Mouse (Mus musculus) lung, embryonic 14.5 days (tissue): ENCODE measurements around the gene Plekhg3. TPM values are rescaled to one million over a fixed set of nuclear protein-coding genes. Genes with fewer than 3 reads are reported as not detected.
A peak's percentile ranks its signal among the peaks of the same experiment; 100 is the strongest.

Experiments used
- ATAC-seq: fragments of 200-750 bp; cut with Nextera tagmentation; 2 replicates; pipeline ENCODE4 v1.8.0; 2017; ENCODE audit warnings: mild to moderate bottlenecking, moderate TSS enrichment, moderate library complexity; ENCODE audit not compliant: insufficient read depth
- DNase-seq: peaks from one replicate; pipeline ENCODE4 v3.0.0-alpha.2; 2015
- H3K27ac ChIP-seq: fragments of 300-500 bp; sonication (generic); 2 replicates; pipeline ENCODE4 v1.5.1; 2014; ENCODE audit warnings: low read depth, mild to moderate bottlenecking, moderate library complexity
- H3K27me3 ChIP-seq: fragments of 300-500 bp; sonication (generic); 2 replicates; pipeline ENCODE4 v1.6.1; 2014; ENCODE audit warnings: low read length, control low read depth; ENCODE audit not compliant: insufficient read depth
- H3K36me3 ChIP-seq: fragments of 300-500 bp; sonication (generic); 2 replicates; pipeline ENCODE4 v1.6.1; 2014; ENCODE audit warnings: control low read depth; ENCODE audit not compliant: insufficient read depth
- H3K4me1 ChIP-seq: fragments of 300-500 bp; sonication (generic); 2 replicates; pipeline ENCODE4 v1.6.1; 2014; ENCODE audit warnings: antibody characterized with exemption, control low read depth; ENCODE audit not compliant: insufficient read depth
- H3K4me2 ChIP-seq: fragments of 300-500 bp; sonication (generic); 2 replicates; pipeline ENCODE4 v1.6.1; 2014; ENCODE audit warnings: mild to moderate bottlenecking
- H3K4me3 ChIP-seq: fragments of 300-500 bp; sonication (generic); 2 replicates; pipeline ENCODE4 v1.5.1; 2014; ENCODE audit warnings: low read depth, low read length
- H3K9ac ChIP-seq: fragments of 300-500 bp; sonication (generic); 2 replicates; pipeline ENCODE4 v1.6.1; 2014
- H3K9me3 ChIP-seq: fragments of 300-500 bp; sonication (generic); 2 replicates; pipeline ENCODE4 v1.6.1; 2016; ENCODE audit warnings: low read depth, low read length, control low read depth
- CTCF ChIP-seq: IDR thresholded peaks from 2 replicates; pipeline ENCODE4 v1.5.1; 2016; ENCODE audit warnings: antibody characterized with exemption, low read depth
- WGBS: fragments of 180-500 bp; shearing (Covaris S2); extraction: QIAGEN DNeasy Blood & Tissue Kit; methylation state at CpG from one replicate; pipeline ENCODE4 v1.1.7; 2014; 5-methylcytosine and 5-hydroxymethylcytosine counted together
- polyA plus RNA-seq: library from polyadenylated mRNA; unstranded; fragments of >200 nt; fragmentation: Nextera tagmentation; extraction: Ambion mirVana; gene quantifications from 2 replicates; pipeline ENCODE4 v1.2.1, GENCODE M21; 2014

Plekhg3 gene
- polyA plus RNA-seq, 1 experiment from 2014 or later, result 9.0 TPM

DNA sequence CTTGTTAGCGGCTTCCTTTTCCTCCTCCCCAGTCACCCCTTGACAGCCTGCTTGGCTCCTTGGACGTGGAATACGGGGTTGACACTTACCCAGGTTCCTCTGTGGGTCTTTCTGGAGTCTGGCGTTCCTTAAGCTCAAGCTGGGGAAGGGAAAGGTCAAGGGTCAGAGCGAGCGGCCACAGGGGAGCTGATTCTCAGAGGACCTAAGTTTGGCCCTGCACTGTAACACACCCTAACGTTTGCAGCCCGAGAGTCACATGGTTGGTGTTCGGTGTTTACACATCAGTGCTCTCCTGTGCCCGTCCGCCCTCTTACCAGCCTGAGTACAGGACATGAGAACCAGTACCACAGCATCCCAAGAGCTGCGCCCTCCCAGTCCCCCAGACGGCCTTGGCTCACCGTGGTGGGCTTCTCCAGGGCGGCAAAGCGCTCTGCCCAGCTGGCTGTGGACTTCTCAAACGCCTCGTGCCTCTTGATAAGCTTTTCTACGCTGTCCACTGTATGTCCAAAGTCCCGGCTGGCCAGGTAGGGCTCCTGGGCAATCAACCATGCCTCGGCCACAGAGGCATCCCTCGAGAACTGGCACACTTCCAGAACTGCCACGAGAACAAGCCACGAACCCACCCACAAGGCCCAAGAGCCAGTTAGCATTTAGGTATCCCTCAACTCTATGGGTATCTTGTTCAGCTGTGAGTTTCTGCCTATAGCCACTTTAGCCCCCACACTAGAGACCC lies 67.7 kb downstream of the Plekhg3 start:
- H3K36me3 ChIP-seq, result no peaks in the 10 kb centered on the region
- H3K9ac ChIP-seq, result no peak overlapping the region
- no peaks in the 10 kb centered on the region for H3K27me3 ChIP-seq
- ATAC-seq (no peak), DNase-seq (no peak)
- no peak overlapping the region for H3K27ac ChIP-seq
- H3K9me3 ChIP-seq, result no peaks in the 10 kb centered on the region
- peaks cover 14% of the 10 kb centered on the region for H3K4me1 ChIP-seq
- no peak for TF ChIP-seq CTCF
- WGBS, result 61% methylated on average over 24 of the region's 24 CpGs
- no peak overlapping the region for H3K4me3 ChIP-seq
- H3K4me2 ChIP-seq, result no peak overlapping the region

DNA sequence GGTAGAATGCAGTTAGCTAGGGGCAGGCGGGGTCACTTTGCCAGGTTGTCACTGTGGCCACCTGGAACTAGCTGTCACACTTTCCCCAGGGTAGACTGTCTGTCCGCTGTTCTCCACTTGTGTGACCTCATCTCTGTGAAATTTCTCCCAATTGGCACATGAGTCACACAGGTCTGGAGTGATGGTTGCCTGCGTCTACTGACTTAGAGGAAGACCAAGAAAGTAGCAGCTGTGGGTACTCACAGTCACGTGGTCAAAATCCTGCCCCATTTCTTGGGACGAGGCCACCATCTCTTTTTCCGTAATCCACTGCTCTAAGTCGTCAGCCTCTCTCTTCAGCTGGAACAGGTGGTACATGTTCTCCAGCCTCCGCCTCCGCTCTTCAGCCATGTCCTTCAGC lies 73.1 kb downstream of the Plekhg3 start:
- no peak overlapping the region for H3K9ac ChIP-seq
- H3K4me1 ChIP-seq, result no peaks in the 10 kb centered on the region
- peak; percentile 50; the same call in 1 of the 2 replicates for ATAC-seq
- no peak overlapping the region for H3K4me2 ChIP-seq
- no peaks in the 10 kb centered on the region for H3K9me3 ChIP-seq
- H3K4me3 ChIP-seq, result no peak overlapping the region
- no peaks in the 10 kb centered on the region for H3K27me3 ChIP-seq
- no peak for TF ChIP-seq CTCF
- H3K36me3 ChIP-seq, result no peaks in the 10 kb centered on the region
- DNase-seq, result peak; percentile 35
- H3K27ac ChIP-seq, result no peak overlapping the region
- WGBS, result 61% methylated on average over 9 of the region's 9 CpGs

DNA sequence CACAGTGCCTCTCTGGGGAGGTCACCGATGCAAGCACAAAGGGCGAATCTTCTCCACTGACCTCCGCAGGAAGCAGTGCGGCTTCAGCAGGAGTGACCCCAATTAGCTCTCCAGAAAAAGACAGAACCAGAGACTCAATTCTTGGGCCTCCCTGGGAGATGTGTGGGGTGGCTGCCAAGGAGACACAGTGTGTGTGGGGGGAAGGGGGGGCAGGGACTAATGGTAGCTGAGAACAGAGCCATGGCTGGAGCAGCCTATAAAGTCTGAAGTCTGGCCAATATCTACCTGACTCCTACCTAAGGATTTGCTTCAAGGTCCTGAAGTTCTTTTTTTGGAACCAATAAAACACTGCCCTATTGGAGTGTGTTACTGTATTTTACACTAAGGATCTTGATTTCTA lies 73.9 kb downstream of the Plekhg3 start:
- Histone ChIP-seq H3K4me2 (no peak overlapping the region), H3K27me3 (no peaks in the 10 kb centered on the region), H3K36me3 (no peaks in the 10 kb centered on the region), H3K9me3 (no peaks in the 10 kb centered on the region), H3K4me1 (no peaks in the 10 kb centered on the region), H3K9ac (no peak overlapping the region), H3K27ac (no peak overlapping the region), H3K4me3 (no peak overlapping the region)
- no peak for TF ChIP-seq CTCF
- ATAC-seq (no peak), DNase-seq (no peak)
- 80% methylated on average over 4 of the region's 4 CpGs for WGBS

DNA sequence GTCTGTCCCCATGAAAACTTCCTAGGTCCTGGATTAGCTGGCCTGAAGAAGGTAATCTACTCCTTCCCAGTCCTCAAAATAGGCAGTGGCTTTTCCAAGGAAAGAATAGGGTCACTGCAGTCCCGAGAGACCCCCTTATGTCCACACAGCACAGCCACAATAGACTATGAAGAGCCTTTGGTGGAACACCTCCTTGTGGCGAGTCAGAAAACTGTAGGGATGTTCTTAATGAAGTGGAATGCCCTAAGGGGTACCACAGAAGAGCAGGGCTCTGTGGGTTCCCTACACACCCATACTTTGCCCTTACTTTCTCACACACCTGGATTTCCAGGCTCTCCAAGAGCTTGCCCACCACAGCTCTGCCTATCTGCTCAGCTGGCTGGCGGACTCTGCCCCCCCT lies 75.1 kb downstream of the Plekhg3 start:
- DNase-seq (no peak), ATAC-seq (no peak)
- Histone ChIP-seq H3K4me1 (no peaks in the 10 kb centered on the region), H3K4me2 (no peak overlapping the region), H3K27ac (no peak overlapping the region), H3K36me3 (no peaks in the 10 kb centered on the region), H3K9ac (no peak overlapping the region), H3K9me3 (no peaks in the 10 kb centered on the region), H3K27me3 (no peaks in the 10 kb centered on the region), H3K4me3 (no peak overlapping the region)
- peak; percentile 32; the same call in 1 of the 2 replicates for TF ChIP-seq CTCF
- whole genome bisulfite sequencing, result 66% methylated on average over 3 of the region's 3 CpGs

DNA sequence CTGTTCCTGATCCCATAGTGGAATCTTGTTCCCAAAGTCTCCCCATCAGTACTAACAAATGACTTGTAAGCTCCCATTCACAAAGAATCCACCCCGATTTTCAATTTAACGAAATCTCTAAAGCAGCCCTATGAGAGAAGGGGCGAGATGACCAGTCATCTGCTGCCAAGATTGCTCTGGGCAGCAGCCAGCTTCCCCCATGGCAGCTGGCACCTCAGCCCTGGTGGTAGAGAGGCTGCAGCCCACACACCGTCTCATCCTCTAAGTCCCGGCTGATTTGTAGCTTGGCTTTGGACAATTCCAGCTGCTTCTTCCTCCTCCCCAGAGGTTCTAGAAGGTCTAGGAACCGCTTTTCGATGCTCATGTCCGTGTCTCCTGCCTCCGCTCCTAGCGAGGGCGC lies 77.5 kb downstream of the Plekhg3 start:
- Histone ChIP-seq H3K9me3 (no peaks in the 10 kb centered on the region), H3K4me2 (no peak overlapping the region), H3K36me3 (no peaks in the 10 kb centered on the region), H3K9ac (no peak overlapping the region), H3K4me1 (no peaks in the 10 kb centered on the region), H3K4me3 (no peak overlapping the region), H3K27me3 (no peaks in the 10 kb centered on the region), H3K27ac (no peak overlapping the region)
- DNase-seq, result no peak
- no peak for TF ChIP-seq CTCF
- WGBS, result 78% methylated on average over 11 of the region's 11 CpGs
- ATAC-seq, result no peak

DNA sequence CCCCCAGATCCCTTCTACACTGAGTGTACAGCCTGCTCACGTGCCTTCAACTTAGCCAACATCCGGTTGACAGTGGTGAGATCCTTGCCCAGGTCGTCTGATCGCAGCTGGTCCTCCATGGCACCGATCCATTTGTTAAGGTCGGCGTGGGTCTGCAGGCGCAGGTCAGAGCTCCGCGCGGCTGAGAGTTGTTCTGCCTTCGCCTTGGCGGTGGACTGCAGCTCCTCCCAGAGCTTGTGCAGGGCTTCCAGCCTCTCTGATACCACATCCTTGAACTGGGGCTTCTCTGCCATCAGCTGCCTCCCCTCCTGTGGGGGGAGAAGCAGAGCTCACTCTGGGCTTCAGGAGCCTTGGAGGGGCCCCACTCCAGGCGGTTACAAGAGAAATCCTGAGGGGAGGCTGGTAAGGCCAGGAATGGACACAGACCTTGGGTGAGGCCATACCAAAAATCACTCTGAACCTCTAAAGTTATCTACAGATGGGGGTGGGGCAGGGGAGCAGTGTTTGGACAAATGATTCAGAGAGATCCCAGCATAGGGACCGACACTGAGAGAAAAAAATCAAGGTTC lies 78.4 kb downstream of the Plekhg3 start:
- H3K27me3 ChIP-seq, result no peaks in the 10 kb centered on the region
- DNase-seq (no peak), ATAC-seq (no peak)
- no peaks in the 10 kb centered on the region for H3K4me1 ChIP-seq
- TF ChIP-seq CTCF, result no peak
- WGBS, result 66% methylated on average over 15 of the region's 15 CpGs
- H3K4me3 ChIP-seq, result no peak overlapping the region
- no peaks in the 10 kb centered on the region for H3K36me3 ChIP-seq
- no peak overlapping the region for H3K9ac ChIP-seq
- no peaks in the 10 kb centered on the region for H3K9me3 ChIP-seq
- no peak overlapping the region for H3K4me2 ChIP-seq
- H3K27ac ChIP-seq, result no peak overlapping the region

DNA sequence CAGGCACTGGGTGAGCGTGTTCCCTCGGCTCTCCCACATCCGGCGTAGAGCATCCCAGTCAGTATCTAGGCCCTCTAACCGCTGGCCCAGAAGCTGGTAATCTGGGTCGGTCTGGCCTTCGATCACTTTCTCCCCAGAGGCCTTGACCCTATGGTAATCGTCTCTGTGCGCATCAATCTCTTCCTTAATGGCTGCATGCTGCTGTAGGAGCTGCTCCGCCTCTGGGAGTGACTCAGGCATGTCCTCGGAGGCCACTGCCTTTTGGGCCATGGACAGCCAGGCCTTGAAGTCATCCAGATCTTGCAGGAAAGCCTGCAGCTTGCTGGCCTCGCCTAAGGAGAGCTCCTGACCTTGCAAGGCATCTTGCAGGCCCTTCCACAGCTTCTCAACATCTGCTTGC lies 81.9 kb downstream of the Plekhg3 start:
- Histone ChIP-seq H3K36me3 (no peaks in the 10 kb centered on the region), H3K27me3 (no peaks in the 10 kb centered on the region), H3K4me3 (no peak overlapping the region), H3K27ac (no peak overlapping the region), H3K4me2 (no peak overlapping the region), H3K9ac (no peak overlapping the region), H3K9me3 (no peaks in the 10 kb centered on the region), H3K4me1 (no peaks in the 10 kb centered on the region)
- 83% methylated on average over 12 of the region's 12 CpGs for WGBS
- no peak for TF ChIP-seq CTCF
- no peak for ATAC-seq
- DNase-seq, result no peak
